Mouse (Mus musculus) T-helper 1 cell (primary cell): ENCODE data around the gene Tbl3.
"Not testable (repeated sequence)": the region's sequence is repeated elsewhere in the genome, so short reads cannot be mapped to it uniquely, and the experiment has no call there.

Experiments
- in situ Hi-C: fragments of 300-600 bp; cut with MboI, MseI; formaldehyde crosslinking; loops from one replicate; pipeline ENCODE4 v1.15.1; 2025; ENCODE audit warnings: high pct_unique_total_duplicates

Gene Tbl3

DNA sequence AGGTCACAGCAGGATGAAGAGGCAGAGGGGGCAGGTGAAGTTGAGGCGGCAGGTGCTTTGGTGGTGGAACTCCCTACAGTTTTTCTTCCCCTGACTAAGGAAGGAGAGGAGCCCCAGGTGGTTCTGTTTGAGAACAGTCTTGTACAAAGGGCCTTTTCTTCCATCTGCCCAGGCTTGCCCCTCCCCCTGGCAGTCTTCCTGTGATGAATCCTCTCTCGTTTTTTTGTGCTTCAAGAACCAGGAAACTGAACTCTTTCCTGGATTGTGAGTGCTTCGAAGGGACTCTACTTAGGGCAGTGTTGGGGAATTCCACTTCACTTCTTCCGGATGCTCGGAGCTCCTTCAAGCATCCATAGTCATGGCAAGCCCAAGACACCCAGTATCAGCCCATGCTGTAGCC, 9.5 kb downstream of the Tbl3 start:
- in situ Hi-C loops = no loop called here

DNA sequence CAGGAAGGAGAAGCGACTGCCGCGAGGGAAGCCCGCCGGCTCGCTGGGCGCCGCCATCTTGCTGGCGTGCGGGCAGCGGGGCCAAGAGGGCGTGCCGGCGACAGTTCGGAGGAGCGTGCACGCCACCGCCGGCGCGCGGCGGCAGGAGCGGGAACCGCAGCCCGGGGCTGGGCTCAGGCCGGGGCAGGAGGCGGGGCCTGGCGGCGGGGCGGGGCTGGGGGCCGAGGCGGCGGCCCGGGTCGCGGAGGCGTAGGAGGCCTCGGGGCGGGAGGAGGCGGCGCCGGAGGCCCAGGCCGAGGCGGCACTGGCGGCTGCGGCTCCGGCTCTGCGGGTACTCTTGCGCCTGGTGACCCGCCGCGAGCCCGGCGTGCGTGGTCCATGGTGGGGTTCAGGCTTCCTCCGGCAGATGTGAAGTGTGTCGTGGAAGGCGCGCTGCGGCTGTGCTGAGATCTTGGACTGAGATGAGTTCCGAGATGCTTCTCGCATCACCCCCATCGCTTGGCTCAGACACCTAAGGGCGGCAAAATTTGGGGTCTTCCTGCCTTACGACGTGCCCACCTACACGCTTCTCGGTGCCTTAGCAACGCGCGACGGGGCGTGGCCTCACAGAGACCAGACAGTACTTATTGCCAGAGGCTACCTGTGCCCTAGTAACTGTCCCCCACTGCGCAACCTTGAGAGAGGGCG, 11.3 kb downstream of the Tbl3 start, which contains the start of the genes Gfer and Noxo1:
Gene Gfer (minus strand): TSS at position 146 of the 687 bp plus-strand sequence.
Gene Noxo1 (plus strand): TSS at position 224 of the 687 bp plus-strand sequence.
- in situ Hi-C loops = no loop called here

DNA sequence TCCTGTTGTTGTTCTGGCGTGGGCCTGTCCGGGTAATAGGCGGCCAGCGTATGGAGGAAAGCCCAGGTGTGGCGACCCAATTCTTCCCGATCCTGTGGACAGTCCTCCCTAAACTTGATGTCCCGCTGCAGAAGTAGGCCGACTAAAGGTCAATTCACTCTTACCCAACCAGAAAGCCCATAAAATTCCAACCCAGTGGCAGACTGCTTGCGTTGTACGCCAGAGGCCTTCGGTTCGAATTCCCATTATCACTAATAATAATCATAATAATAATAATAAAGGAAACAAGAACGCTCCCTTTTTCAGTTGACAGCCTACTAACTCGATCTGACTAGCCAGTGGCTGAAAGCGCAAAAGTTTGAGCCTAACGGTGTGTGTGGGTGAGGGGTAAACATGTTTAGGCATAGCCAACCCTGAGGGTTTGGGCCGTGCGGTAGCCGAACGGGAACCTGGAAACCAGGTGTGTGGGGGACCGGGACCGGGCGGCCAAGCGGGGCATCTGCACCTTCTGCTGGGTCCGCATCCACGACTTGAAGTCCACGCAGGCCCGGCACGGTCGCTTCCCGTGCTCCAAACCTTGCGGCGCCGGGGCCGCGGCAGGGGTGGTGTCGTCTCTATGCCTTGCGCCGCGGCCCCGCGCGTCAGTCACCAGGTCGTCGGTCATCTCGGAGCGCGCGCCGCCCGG, 12.0 kb downstream of the Tbl3 start:
- in situ Hi-C loops = no loop called here

DNA sequence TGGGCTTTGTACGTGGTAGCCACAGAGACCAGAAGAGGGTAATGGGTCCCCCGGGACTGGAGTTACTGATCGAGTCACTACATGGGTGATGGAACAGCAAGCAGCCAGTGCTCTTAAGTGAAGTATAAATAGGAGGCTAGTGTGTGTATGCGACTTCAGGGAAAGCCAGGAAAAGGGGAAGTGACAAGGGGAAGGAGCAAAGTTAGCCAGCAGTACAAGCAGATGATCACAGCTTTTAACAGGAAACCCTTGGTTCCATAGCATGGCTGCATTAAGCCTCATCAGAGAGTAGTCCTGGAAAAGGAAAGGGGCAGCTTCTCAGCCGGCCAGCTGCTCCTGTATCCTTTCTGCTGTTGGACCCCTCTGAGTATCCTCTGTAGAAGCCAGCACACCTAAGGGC, 15.1 kb downstream of the Tbl3 start:
- in situ Hi-C loops = no loop called here

DNA sequence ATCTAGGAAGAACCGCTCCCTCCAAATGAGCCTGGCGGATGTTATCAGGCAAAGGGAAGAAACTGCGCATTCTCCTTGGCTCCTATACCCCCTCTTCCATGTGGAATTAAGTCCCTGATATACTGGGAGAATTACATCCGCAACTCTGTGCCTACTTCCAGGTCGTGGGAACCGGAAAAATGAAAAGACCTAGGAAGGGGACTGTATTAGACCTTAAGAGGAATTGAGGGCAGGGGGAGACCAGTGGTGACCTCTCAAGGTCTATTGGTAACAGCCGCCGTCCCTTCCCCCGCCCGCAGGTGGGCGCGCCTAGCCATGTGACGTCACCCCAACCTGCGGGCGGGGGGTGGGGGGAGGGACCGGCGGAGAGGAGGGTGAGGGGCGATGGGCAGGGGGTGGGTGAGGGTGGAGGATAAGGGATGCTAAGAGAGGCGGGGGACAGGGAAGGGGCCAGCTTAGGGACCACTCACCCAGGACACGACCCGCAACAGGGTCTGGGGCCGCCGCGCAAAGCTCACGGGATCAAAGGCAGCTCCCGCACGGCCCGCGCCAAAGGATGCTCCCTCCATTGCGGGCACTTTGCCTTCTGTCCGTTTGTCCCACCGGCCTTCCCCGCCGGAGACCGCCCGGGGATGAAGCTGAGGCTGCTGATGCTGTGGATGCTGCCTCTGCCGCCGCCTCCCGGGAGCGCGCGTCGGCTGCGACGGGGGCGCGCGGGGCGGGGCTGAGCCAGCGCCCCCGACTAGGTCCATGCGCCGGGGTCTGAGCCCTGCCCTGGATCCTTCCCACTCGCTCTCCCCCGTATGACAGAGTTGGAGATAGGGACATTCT, 18.0 kb downstream of the Tbl3 start, which contains the start of gene Syngr3:
Gene Syngr3 (minus strand): TSS at position 705 of the 831 bp plus-strand sequence.
- in situ Hi-C loops = no loop called here

DNA sequence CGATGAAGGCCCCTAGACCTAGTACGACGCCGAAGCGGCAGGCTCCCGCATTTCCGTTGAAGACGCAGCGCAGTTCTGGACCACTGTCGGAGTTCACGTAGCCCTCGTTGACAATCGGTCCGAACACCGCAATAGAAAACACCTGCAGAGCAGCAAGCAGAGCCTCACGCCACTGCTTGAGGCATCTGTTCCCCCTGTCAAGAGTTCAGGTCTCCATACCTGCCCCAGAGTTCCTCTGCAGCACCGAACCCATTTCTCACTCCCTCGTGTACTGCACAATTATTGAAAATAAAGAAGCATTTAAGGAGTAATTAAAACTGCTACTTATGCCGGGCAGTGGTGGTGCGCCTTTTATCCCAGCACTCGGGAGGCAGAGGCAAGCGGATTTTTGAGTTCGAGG, 19.9 kb downstream of the Tbl3 start:
- in situ Hi-C loops = no loop called here

DNA sequence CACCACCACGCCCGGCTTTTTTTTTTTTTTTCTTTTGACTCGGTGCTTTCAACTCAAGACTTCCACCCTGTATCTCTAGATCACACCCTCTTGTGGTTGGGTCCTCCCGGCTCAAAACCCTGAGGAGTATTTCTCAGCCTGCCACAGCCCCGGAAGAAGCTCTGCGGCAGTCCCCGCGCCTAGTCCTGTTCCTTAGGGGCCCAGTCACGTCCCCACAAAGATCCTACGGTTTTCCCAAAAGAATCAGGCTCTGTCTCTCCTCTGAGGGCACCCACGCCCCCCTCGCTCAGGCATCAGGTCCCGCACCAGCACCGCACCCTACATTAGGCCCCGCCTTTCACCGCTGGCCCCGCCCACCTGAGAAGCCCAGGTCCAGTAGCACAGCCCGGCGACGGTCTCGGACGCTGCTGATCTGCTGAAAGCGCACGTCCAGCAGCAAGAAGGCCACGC, 20.3 kb downstream of the Tbl3 start:
- in situ Hi-C loops = no loop called here

DNA sequence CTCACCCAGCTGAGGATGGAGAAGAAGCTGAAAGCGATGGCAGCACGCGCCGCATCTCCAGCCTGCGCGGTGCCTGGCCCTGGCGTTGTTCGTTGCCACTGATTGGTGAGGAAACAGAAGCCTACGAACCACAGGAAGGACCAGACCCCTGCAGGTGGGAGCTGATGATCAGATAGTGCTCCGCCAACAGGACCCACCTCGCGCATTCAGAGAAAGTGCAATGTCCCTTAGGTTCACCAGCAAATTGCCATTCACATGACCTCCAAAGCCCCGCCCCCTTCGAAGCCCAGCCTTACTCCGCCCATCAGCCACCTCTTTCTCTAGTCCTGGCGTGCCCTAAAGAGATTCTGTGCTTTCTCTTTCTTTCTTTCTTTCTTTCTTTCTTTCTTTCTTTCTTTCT, 20.9 kb downstream of the Tbl3 start:
- in situ Hi-C loops = no loop called here

DNA sequence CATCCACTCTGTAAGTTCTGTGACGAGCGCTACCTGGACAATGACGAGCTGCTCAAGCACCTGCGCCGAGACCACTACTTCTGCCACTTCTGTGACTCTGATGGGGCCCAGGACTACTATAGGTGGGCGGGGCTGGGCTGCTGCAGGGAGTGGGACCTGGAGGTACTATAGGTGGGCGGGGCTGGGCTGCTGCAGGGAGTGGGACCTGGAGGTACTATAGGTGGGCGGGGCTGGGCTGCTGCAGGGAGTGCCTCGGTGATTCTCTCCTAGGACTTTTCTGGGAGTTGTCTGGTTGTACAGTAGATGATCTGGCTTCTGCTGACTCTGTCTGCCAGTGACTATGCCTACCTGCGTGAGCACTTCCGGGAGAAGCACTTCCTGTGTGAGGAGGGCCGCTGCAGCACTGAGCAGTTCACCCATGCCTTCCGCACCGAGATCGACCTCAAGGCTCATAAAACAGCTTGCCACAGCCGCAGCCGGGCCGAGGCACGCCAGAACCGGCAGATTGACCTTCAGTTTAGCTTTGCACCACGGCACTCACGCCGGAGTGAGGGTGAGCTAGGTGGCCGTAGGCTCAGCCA, 29.9 kb downstream of the Tbl3 start:
- in situ Hi-C loops = no loop called here

DNA sequence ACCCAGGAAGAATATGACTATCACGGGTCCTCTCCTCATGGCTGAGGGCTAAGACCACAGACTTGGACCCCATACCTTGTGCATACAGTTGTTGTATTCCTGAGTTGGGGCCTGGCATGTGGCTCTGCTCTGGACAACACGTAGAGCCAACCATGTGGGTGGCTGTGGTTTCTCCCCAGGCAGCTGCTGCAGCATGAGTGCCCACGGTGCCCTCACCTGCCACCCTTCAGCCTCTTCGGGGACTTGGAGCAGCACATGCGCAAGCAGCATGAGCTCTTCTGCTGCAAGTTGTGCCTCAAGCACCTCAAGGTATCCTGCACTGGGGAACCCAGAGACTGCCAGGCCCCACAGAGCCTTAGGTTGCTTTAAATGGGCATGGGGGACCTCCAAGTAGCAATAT, 30.6 kb downstream of the Tbl3 start:
- in situ Hi-C loops = no loop called here

DNA sequence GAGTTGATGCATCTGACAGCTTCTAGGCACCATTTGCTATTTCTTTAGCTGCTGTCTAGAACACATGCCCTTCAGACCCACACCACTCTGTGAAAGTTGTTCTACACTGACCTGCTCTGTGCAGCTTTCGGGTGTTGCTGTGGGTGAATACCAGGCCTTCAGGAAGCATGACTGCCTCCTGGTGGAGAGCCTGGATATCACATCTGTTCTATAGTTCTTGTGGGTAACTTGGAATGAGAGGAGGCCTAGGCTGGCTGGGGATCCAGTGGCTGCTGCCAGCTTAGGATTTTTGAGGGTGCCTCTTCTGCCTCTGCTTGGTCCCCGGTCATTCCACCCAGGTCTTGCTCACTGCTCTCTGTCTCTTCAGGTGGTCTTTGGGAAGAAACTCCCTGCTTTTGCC, 31.3 kb downstream of the Tbl3 start:
- in situ Hi-C loops = no loop called here

DNA sequence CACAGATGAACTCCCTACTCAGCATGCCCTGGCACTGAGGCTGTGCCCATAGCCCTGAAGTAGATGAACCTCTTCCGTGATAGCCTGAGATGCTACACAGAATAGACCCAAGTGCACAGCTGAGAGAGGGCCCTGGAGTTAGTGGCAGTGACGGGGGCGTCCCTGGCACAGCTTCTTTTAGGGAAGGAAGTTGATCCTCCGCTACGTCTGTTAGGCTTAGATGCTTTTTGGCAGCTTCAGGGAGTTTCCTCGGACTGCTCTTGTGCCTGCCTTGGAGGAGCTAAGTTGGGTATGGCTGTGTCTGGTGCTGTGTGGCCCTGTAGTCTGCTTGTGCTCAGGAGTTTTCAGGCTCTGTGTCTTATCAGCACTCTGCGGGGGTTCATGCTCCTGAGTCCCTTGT, 33.2 kb downstream of the Tbl3 start:
- in situ Hi-C loops = no loop called here

DNA sequence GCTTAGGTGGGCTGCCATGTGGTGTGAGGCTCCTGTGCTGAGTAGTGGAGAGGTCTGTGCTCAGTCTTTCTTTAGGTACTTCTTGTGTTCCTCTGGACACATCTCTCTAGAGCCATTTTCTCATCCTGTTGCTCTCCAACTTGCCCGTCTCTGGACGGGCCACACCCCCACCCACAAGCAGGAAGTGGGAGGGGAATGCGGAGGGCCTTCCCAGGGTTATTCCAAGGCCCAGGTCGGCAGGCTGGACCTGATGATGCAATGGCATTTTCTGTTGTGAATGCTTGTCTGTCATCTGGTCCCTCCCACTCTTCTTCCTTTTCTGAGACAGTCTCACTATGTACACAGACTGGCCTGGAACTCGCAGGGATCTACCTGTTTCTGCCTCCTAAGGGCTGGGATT, 35.3 kb downstream of the Tbl3 start:
- in situ Hi-C loops = no loop called here

DNA sequence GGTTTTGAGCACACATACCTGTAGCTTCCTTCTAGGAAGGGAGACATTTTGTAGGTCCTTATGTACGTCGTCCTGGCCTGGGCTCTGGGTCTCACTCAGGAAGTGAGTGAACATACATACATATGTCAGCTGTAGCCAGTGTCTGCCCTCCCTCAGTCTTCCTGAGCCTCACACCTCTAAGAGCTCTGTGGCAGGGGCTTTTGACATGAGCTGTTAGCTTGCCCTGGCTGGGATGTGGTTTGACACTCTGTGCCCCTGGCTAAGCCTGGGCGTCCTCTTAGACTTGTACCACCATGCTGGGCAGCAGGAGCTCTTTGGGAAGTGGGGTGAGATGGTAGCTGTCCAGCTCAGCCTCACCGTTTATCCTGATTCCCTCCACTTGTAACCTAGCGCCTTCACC, 36.1 kb downstream of the Tbl3 start:
- in situ Hi-C loops = no loop called here

DNA sequence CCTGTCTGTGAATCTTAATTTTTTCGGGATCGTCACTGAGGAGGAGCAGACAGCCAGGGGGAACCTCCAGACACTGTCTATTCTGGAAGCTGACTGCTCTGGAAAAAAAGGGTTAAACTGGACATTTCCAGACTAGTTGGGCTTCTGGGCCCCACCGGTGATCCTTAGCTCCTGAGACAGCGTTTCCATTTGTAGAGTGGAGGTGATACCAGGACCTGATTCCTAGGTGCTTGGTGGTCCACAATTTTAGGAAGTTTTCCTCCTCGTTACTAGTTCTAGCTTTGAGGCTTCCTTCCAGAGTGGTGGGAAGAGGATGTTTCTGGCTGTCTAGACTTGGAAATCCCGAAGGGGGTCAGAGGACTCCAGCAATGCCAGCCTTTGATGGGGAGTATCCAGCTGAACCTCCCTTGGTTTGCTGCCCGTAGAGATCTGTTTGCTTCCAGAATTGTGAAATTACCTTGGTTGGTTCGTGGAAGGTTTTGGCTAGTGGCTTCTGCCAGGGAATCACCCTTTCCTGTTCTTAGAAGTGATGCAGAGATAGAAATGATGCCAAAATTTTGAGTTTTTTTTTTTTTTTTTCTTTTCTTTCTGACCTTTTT, 37.1 kb downstream of the Tbl3 start:
- in situ Hi-C loops = no loop called here

DNA sequence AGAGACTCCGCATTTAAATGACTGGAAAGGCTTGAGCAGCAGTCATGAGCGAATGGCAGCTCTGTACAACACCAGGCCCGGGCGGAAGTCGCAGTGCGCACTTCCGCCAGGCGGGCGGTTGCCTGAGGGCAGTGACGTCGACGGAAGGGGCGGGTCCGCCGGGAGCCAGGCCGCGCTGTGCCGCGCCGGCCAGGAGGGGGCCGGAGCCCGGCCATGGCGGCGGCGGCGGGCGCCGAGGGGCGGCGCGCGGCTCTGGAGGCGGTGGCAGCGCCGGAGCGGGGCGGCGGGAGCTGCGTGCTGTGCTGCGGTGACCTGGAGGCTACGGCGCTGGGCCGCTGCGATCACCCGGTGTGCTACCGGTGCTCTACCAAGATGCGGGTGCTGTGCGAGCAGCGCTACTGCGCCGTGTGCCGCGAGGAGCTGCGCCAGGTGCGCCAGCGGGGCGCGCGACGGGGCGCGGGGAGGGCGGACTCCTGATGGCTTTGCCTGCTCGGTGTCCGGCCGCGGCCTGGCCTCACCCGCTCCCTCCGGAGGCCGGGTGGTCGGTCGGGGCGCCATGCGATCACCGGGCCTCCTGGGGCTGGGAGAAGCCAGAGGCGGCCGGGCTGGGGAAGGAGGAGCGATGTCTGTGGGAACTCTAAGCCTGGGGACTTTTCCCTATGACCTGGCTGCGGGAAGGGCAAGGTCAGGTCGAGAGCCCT, 37.8 kb downstream of the Tbl3 start, which contains the start of gene Zfp598:
Gene Zfp598 (plus strand): TSS at position 143 of the 701 bp plus-strand sequence.
- in situ Hi-C loops = no loop called here

DNA sequence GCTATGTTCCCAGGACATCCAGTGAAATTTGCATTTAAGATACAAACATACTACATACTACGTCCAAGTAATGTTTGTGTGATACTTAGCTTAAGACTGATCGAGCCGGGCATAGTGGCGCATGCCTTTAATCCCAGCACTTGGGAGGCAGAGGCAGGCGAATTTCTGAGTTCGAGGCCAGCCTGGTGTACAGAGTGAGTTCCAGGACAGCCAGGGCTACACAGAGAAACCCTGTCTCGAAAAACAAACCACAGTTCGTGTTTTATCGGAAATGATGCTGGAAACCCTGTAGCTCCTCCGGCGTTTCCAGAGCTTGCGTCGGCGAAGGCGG, 38.3 kb downstream of the Tbl3 start:
- in situ Hi-C loops = not testable (repeated sequence)

DNA sequence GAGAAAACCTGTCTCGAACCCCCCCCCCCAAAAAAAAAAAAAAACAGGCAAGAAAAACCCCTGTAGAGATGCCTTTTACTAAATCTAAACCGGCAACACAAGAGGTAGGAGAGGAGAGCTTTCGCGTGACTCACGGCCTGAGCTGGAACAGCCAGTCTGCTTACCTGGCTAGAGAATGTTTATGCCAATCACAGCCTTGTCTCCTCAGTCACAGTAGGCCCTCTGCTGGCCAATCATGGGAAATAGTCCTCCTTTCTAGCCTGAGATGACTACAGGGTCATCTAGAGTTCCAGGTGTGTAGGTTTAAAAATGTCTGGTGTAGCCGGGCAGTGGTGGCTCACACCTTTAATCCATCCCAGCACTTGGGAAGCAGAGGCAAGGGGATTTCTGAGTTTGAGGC, 40.0 kb downstream of the Tbl3 start:
- in situ Hi-C loops = no loop called here

DNA sequence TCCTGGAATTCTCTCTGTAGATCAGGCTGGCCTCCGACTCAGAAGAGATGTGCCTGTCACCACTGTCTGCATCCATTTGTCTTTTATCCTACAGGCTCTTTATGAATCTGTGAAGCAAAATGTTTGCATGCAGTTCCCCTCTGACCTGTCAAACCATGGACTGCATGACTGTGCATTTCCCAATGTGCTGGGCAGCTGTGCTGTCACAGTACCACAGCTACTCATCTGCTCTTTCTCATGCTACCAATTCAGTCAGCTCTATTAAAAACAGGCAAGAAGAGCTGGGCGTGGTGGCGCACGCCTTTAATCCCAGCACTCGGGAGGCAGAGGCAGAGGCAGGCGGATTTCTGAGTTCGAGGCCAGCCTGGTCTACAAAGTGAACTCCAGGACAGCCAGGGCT, 40.4 kb downstream of the Tbl3 start:
- in situ Hi-C loops = not testable (repeated sequence)

DNA sequence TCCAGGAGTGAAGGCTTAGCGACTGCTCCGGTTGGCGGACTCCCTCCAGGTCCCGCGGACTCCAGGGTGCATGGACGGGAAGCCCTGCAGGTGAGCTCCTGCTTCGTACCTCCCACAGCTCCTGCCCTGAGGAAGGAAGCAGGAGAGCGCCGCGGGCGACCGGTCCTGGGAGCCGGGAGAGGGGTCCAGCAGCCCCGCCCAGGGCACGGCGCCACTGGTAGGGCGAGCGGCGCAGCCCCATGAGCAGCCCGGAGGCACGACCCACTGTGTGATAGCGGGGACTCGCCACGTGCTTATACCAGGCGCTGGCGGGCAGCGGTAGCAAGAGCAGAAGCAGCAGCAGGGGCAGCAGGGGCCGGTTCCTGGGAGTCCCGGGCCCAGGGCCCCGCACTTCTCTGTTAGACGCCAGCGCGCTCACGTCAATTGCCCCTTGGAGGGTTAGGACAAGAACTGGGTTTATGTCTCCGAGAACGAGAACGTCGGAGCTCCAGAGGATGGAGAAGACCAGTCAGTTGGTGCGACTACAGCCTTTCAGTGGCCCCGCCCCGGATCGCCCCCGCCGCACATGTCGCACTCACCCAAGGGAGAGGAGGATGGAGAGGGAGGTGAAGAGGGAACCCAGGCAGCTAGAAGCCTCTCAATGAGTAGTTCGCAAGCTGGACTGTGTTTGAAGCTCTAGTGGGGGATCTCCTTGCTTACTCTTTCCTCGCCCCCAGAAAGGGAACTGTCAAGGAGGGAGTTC, 49.3 kb downstream of the Tbl3 start, which contains the start of gene Npw:
Gene Npw (minus strand): TSS at position 441 of the 742 bp plus-strand sequence.
- in situ Hi-C loops = loop anchor here (5.0 kb wide), 1 partner anchor 126 kb away; the partner anchor contains the start of gene Rab26
